Mouse (Mus musculus) midbrain, postnatal 0 days (tissue): ENCODE measurements at regions not wholly inside any gene's neighbourhood (a gene's known extent, or its start where the extent isn't known, plus 50 kb on each side); places are given as distances from the start of the nearest gene placed in this dataset.

Source experiments
- ATAC-seq: fragments of 200-750 bp; cut with Nextera tagmentation; 2 replicates; pipeline ENCODE4 v1.8.0; 2017; ENCODE audit warnings: moderate number of reproducible peaks, mild to moderate bottlenecking, moderate TSS enrichment, moderate library complexity; ENCODE audit not compliant: low FRiP score
- DNase-seq: peaks from one replicate; pipeline ENCODE4 v3.0.0-alpha.2; 2015; ENCODE audit warnings: low spot score
- H3K27ac ChIP-seq: fragments of 300-500 bp; sonication (generic); 2 replicates; pipeline ENCODE4 v1.5.1; 2014; ENCODE audit warnings: low read depth, mild to moderate bottlenecking, low read length, mixed read lengths
- H3K27me3 ChIP-seq: fragments of 300-500 bp; sonication (generic); 2 replicates; pipeline ENCODE4 v1.6.1; 2014; ENCODE audit warnings: low read length, control low read depth, mixed read lengths; ENCODE audit not compliant: insufficient read depth
- H3K36me3 ChIP-seq: fragments of 300-500 bp; sonication (generic); 2 replicates; pipeline ENCODE4 v1.6.1; 2014; ENCODE audit warnings: low read length, control low read depth, mixed read lengths; ENCODE audit not compliant: insufficient read depth
- H3K4me1 ChIP-seq: fragments of 300-500 bp; sonication (generic); 2 replicates; pipeline ENCODE4 v1.6.1; 2014; ENCODE audit warnings: mild to moderate bottlenecking, control low read depth, antibody characterized with exemption, low read length, mixed read lengths; ENCODE audit not compliant: insufficient read depth
- H3K4me2 ChIP-seq: fragments of 300-500 bp; sonication (generic); 2 replicates; pipeline ENCODE4 v1.6.1; 2014; ENCODE audit warnings: low read depth, mild to moderate bottlenecking, low read length, mixed read lengths; ENCODE audit not compliant: poor library complexity, severe bottlenecking
- H3K4me3 ChIP-seq: fragments of 300-500 bp; sonication (generic); 2 replicates; pipeline ENCODE4 v1.5.1; 2014; ENCODE audit warnings: low read depth, mild to moderate bottlenecking, low read length, moderate library complexity
- H3K9ac ChIP-seq: fragments of 300-500 bp; sonication (generic); replicated peaks from 2 replicates; pipeline ENCODE4 v1.6.1; 2014; ENCODE audit warnings: mild to moderate bottlenecking, low read length, moderate library complexity, mixed read lengths; ENCODE audit not compliant: poor library complexity, severe bottlenecking
- H3K9me3 ChIP-seq: fragments of 300-500 bp; sonication (generic); 2 replicates; pipeline ENCODE4 v1.6.1; 2016; ENCODE audit warnings: low read length, control low read depth
- CTCF ChIP-seq: IDR thresholded peaks from 2 replicates; pipeline ENCODE4 v1.5.1; 2016; ENCODE audit warnings: antibody characterized with exemption, mild to moderate bottlenecking
- WGBS: fragments of 180-500 bp; shearing (Covaris S2); extraction: QIAGEN DNeasy Blood & Tissue Kit; methylation state at CpG from one replicate; pipeline ENCODE4 v1.1.7; 2014; 5-methylcytosine and 5-hydroxymethylcytosine counted together

- Histone ChIP-seq H3K27me3 (no peaks in the 10 kb centered on the region), H3K4me2 (no peak overlapping the region), H3K4me3 (no peak overlapping the region), H3K27ac (no peak overlapping the region), H3K4me1 (no peaks in the 10 kb centered on the region), H3K9ac (no peak overlapping the region), H3K9me3 (no peaks in the 10 kb centered on the region), H3K36me3 (no peaks in the 10 kb centered on the region)
- no peak for DNase-seq
- no peak for ATAC-seq
- WGBS = 85% methylated on average over 6 of the region's 6 CpGs
- TF ChIP-seq CTCF = no peak
Measured at GRCm38 (mm10) chr6:76697146-76697891, 199.7 kb upstream of the Gm9008 start.

- no peaks in the 10 kb centered on the region for H3K4me1 ChIP-seq
- no peaks in the 10 kb centered on the region for H3K27me3 ChIP-seq
- no peaks in the 10 kb centered on the region for H3K9me3 ChIP-seq
- WGBS = 36% methylated on average over 2 of the region's 2 CpGs
- H3K4me3 ChIP-seq = no peak overlapping the region
- ATAC-seq (no peak), DNase-seq (peak; percentile 54)
- H3K36me3 ChIP-seq = no peaks in the 10 kb centered on the region
- H3K9ac ChIP-seq = no peak overlapping the region
- no peak overlapping the region for H3K27ac ChIP-seq
- no peak for TF ChIP-seq CTCF
- H3K4me2 ChIP-seq = no peak overlapping the region
Measured at GRCm38 (mm10) chr6:76688831-76689230, 191.2 kb upstream of the Gm9008 start.

GRCm38 (mm10) chr6:76639583-76639982 lies 142.0 kb upstream of the Gm9008 start:
- no peak for TF ChIP-seq CTCF
- DNase-seq (no peak), ATAC-seq (no peak)
- no peaks in the 10 kb centered on the region for H3K9me3 ChIP-seq
- H3K4me3 ChIP-seq = no peak overlapping the region
- H3K4me2 ChIP-seq = no peak overlapping the region
- no peak overlapping the region for H3K9ac ChIP-seq
- no peak overlapping the region for H3K27ac ChIP-seq
- WGBS = 64% methylated on average over 1 of the region's 1 CpGs
- H3K4me1 ChIP-seq = no peaks in the 10 kb centered on the region
- no peaks in the 10 kb centered on the region for H3K36me3 ChIP-seq
- H3K27me3 ChIP-seq = no peaks in the 10 kb centered on the region

GRCm38 (mm10) chr6:76628379-76628778 lies 130.8 kb upstream of the Gm9008 start:
- no peak for TF ChIP-seq CTCF
- Histone ChIP-seq H3K9ac (no peak overlapping the region), H3K4me2 (no peak overlapping the region), H3K27me3 (no peaks in the 10 kb centered on the region), H3K36me3 (no peaks in the 10 kb centered on the region), H3K4me1 (no peaks in the 10 kb centered on the region), H3K4me3 (no peak overlapping the region), H3K9me3 (no peaks in the 10 kb centered on the region), H3K27ac (no peak overlapping the region)
- 92% methylated on average over 4 of the region's 4 CpGs for WGBS
- no peak for DNase-seq
- no peak for ATAC-seq

- no peak for TF ChIP-seq CTCF
- WGBS = 92% methylated on average over 2 of the region's 2 CpGs
- no peaks in the 10 kb centered on the region for H3K9me3 ChIP-seq
- H3K4me3 ChIP-seq = no peak overlapping the region
- H3K9ac ChIP-seq = no peak overlapping the region
- no peak overlapping the region for H3K4me2 ChIP-seq
- H3K36me3 ChIP-seq = no peaks in the 10 kb centered on the region
- no peaks in the 10 kb centered on the region for H3K4me1 ChIP-seq
- no peak overlapping the region for H3K27ac ChIP-seq
- no peak for ATAC-seq
- H3K27me3 ChIP-seq = no peaks in the 10 kb centered on the region
- no peak for DNase-seq
Measured at GRCm38 (mm10) chr6:76621499-76621898, 123.9 kb upstream of the Gm9008 start.

GRCm38 (mm10) chr6:76620754-76621204 lies 123.2 kb upstream of the Gm9008 start:
- Histone ChIP-seq H3K4me1 (no peaks in the 10 kb centered on the region), H3K36me3 (no peaks in the 10 kb centered on the region), H3K4me2 (no peak overlapping the region), H3K9me3 (no peaks in the 10 kb centered on the region), H3K27me3 (no peaks in the 10 kb centered on the region), H3K9ac (no peak overlapping the region), H3K27ac (no peak overlapping the region), H3K4me3 (no peak overlapping the region)
- ATAC-seq (no peak), DNase-seq (peak; percentile 52)
- 24% methylated on average over 6 of the region's 6 CpGs for WGBS
- no peak for TF ChIP-seq CTCF
